Mouse (Mus musculus) thymus, adult 2 months (tissue): ENCODE measurements at regions not wholly inside any gene's neighbourhood (a gene's known extent, or its start where the extent isn't known, plus 50 kb on each side); places are given as distances from the start of the nearest gene placed in this dataset.

Experiments used
- DNase-seq: peaks from one replicate; pipeline ENCODE4 v3.0.0; 2021
- H3K27ac ChIP-seq: fragments of 200-500 bp; 2 replicates; pipeline ENCODE4 v1.5.1; 2012; ENCODE audit warnings: low read length, control low read depth; ENCODE audit not compliant: control insufficient read depth, insufficient read depth
- H3K27me3 ChIP-seq: fragments of 200-500 bp; 2 replicates; pipeline ENCODE4 v1.6.1; 2012; ENCODE audit warnings: mild to moderate bottlenecking, low read length, moderate library complexity, mixed read lengths; ENCODE audit not compliant: control insufficient read depth, insufficient read depth
- H3K36me3 ChIP-seq: fragments of 200-500 bp; 2 replicates; pipeline ENCODE4 v1.6.1; 2012; ENCODE audit warnings: mild to moderate bottlenecking, low read length, moderate library complexity; ENCODE audit not compliant: control insufficient read depth, insufficient read depth
- H3K4me1 ChIP-seq: fragments of 200-500 bp; replicated peaks from 2 replicates; pipeline ENCODE4 v1.6.1; 2012; ENCODE audit warnings: low read length; ENCODE audit not compliant: control insufficient read depth, insufficient read depth
- H3K4me3 ChIP-seq: fragments of 200-500 bp; 2 replicates; pipeline ENCODE4 v1.5.1; 2012; ENCODE audit warnings: mild to moderate bottlenecking, low read length, control low read depth, moderate library complexity; ENCODE audit not compliant: control insufficient read depth, insufficient read depth
- CTCF ChIP-seq: fragments of 200-500 bp; IDR thresholded peaks from 2 replicates; pipeline ENCODE4 v1.5.1; 2012; ENCODE audit warnings: mild to moderate bottlenecking, control low read depth, low read length, moderate library complexity, borderline replicate concordance; ENCODE audit not compliant: control insufficient read depth, poor library complexity, insufficient read depth; ENCODE audit errors: extremely low read depth
- POLR2A ChIP-seq: fragments of 200-500 bp; IDR thresholded peaks from 2 replicates; pipeline ENCODE4 v1.6.1; 2012; ENCODE audit warnings: mild to moderate bottlenecking, low read length, control low read depth, moderate library complexity; ENCODE audit not compliant: control insufficient read depth, poor library complexity, insufficient read depth; ENCODE audit errors: extremely low read depth
- WGBS: fragments of 180-500 bp; shearing (Covaris S2); methylation state at CpG from one replicate; pipeline ENCODE4 v1.1.7; 2018; 5-methylcytosine and 5-hydroxymethylcytosine counted together

GRCm38 (mm10) chr12:16391630-16392269 lies 219.0 kb downstream of the Lpin1 start:
- Histone ChIP-seq H3K4me1 (no peaks in the 10 kb centered on the region), H3K27ac (no peak overlapping the region), H3K36me3 (no peaks in the 10 kb centered on the region), H3K4me3 (no peak overlapping the region), H3K27me3 (no peaks in the 10 kb centered on the region)
- DNase-seq: no peak
- TF ChIP-seq CTCF: no peak
- no peak for TF ChIP-seq POLR2A
- 86% methylated on average over 5 of the region's 5 CpGs for WGBS

GRCm38 (mm10) chr12:16391163-16391562 lies 219.6 kb downstream of the Lpin1 start:
- Histone ChIP-seq H3K27me3 (no peaks in the 10 kb centered on the region), H3K36me3 (no peaks in the 10 kb centered on the region), H3K27ac (no peak overlapping the region), H3K4me1 (no peaks in the 10 kb centered on the region), H3K4me3 (no peak overlapping the region)
- no peak for DNase-seq
- TF ChIP-seq POLR2A (no peak), CTCF (no peak)
- WGBS: 87% methylated on average over 5 of the region's 5 CpGs

- 92% methylated on average over 4 of the region's 4 CpGs for WGBS
Observed at GRCm38 (mm10) chr12:16387035-16387434, 223.7 kb downstream of the Lpin1 start.

GRCm38 (mm10) chr12:16384396-16384795 lies 226.4 kb downstream of the Lpin1 start:
- 11% methylated on average over 1 of the region's 1 CpGs for WGBS
- no peak overlapping the region for H3K27ac ChIP-seq
- DNase-seq: no peak
- H3K4me3 ChIP-seq: no peak overlapping the region
- TF ChIP-seq CTCF: no peak
- TF ChIP-seq POLR2A: no peak
- H3K36me3 ChIP-seq: no peaks in the 10 kb centered on the region
- H3K4me1 ChIP-seq: peaks cover 10% of the 10 kb centered on the region
- no peaks in the 10 kb centered on the region for H3K27me3 ChIP-seq

More at GRCm38 (mm10) chr12:16387035-16387434, 223.7 kb downstream of the Lpin1 start:
- Histone ChIP-seq H3K36me3 (no peaks in the 10 kb centered on the region), H3K4me1 (peaks cover 10% of the 10 kb centered on the region), H3K27me3 (no peaks in the 10 kb centered on the region), H3K4me3 (no peak overlapping the region), H3K27ac (no peak overlapping the region)
- TF ChIP-seq POLR2A (no peak), CTCF (no peak)
- DNase-seq: no peak

GRCm38 (mm10) chr12:16383499-16383935 lies 227.2 kb downstream of the Lpin1 start:
- Histone ChIP-seq H3K4me3 (no peak overlapping the region), H3K27me3 (no peaks in the 10 kb centered on the region), H3K27ac (no peak overlapping the region), H3K4me1 (peaks cover 10% of the 10 kb centered on the region), H3K36me3 (no peaks in the 10 kb centered on the region)
- no peak for TF ChIP-seq POLR2A
- TF ChIP-seq CTCF: no peak
- peak; percentile 7 for DNase-seq
- 82% methylated on average over 15 of the region's 15 CpGs for WGBS

- Histone ChIP-seq H3K27me3 (no peaks in the 10 kb centered on the region), H3K4me3 (no peak overlapping the region), H3K4me1 (peaks cover 10% of the 10 kb centered on the region), H3K27ac (no peak overlapping the region), H3K36me3 (no peaks in the 10 kb centered on the region)
- no peak for DNase-seq
- no peak for TF ChIP-seq POLR2A
- 93% methylated on average over 11 of the region's 11 CpGs for WGBS
Observed at GRCm38 (mm10) chr12:16382417-16382988, 228.3 kb downstream of the Lpin1 start.
